ENCODE assay signal across 25 mouse cellular contexts in the genomic region with DNA sequence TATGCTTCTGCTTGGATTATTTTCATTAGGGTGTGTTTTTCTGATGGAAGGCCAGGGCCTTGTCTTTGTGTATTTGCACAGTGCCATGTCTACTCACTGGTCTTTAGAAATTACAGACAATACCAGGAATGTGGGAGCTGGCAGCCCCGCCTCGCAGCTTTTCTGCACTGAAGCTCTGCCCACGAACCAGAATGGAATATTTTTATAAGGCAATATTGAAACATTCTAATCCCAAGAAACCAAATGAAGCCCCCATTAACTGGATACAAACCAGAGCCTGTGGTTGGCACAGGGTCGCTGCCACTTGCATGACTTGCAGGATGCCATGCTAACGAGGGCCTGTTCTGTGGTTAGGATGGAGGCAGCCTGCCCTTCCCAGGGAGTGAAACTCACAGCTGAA. TPM values are rescaled to one million over a fixed set of nuclear protein-coding genes. Genes with fewer than 3 reads are reported as not detected.
DNase-seq lines count a peak whose midpoint lies in the region; ATAC-seq lines count a peak whose summit lies in the region.
"Had no signal": no experiment of that assay in that cellular context is flagged by ENCODE, and none has a peak within 500 bp of the region (broad histone marks: within the 10 kb centered on the region; RNA-seq: fewer than 3 reads in every experiment).

No protein-coding gene starts in this region.

- 0 out of 2 replicates have a peak, but pooled peaks have one; percentile 48 for ATAC-seq in forebrain, embryonic 15.5 days (replicated peaks)
- ATAC-seq in forebrain, embryonic 12.5 days (ENCODE audit: low FRiP score): no peak
- ATAC-seq in midbrain, embryonic 15.5 days (replicated peaks): no peak
- peak; percentile 68; the same call in 1 of the 2 replicates for ATAC-seq in embryonic facial prominence, embryonic 14.5 days (ENCODE audit: low read depth)
- ATAC-seq: inflammation-experienced regulatory T-cells, adult 6 months had no signal

- 8% methylated on average over 5 of the region's 5 CpGs for WGBS in forebrain, embryonic 15.5 days
- 19% methylated on average over 5 of the region's 5 CpGs for WGBS in forebrain, embryonic 12.5 days
- 34% methylated on average over 5 of the region's 5 CpGs for WGBS in midbrain, embryonic 10.5 days
- 21% methylated on average over 5 of the region's 5 CpGs for WGBS in midbrain, embryonic 15.5 days
- 44% methylated on average over 5 of the region's 5 CpGs for WGBS in embryonic facial prominence, embryonic 14.5 days

- H3K9ac ChIP-seq in forebrain, embryonic 15.5 days (replicated peaks): no peak overlapping the region
- H3K9ac ChIP-seq in forebrain, embryonic 12.5 days: no peak overlapping the region
- H3K9ac ChIP-seq in midbrain, embryonic 15.5 days: no peak overlapping the region
- no peak overlapping the region for H3K9ac ChIP-seq in embryonic facial prominence, embryonic 14.5 days (ENCODE audit: low read depth, low read length)
- H3K9ac ChIP-seq: hindbrain, embryonic 12.5 days; liver, embryonic 13.5 days; lung, embryonic 14.5 days; neural tube, embryonic 12.5 days had no signal

- H3K27ac ChIP-seq in forebrain, embryonic 15.5 days (replicated peaks): no peak overlapping the region
- H3K27ac ChIP-seq in forebrain, embryonic 12.5 days: no peak overlapping the region
- H3K27ac ChIP-seq in midbrain, embryonic 10.5 days (replicated peaks): peak overlapping the region; percentile 69; the same call in 1 of the 2 replicates
- H3K27ac ChIP-seq in midbrain, embryonic 15.5 days: no peak overlapping the region
- H3K27ac ChIP-seq in embryonic facial prominence, embryonic 14.5 days (replicated peaks; ENCODE audit: low read depth, low read length): peak overlapping the region; percentile 61
- H3K27ac ChIP-seq: gastrocnemius, adult 2 months; hindbrain, embryonic 12.5 days; liver, embryonic 13.5 days; neural tube, embryonic 12.5 days had no signal

- no peak overlapping the region for H3K4me2 ChIP-seq in forebrain, embryonic 15.5 days (replicated peaks)
- H3K4me2 ChIP-seq in forebrain, embryonic 12.5 days: no peak overlapping the region; the same call in 1 of the 2 replicates
- H3K4me2 ChIP-seq in midbrain, embryonic 15.5 days: no peak overlapping the region
- no peak overlapping the region for H3K4me2 ChIP-seq in embryonic facial prominence, embryonic 14.5 days (ENCODE audit: low read depth, low read length)
- H3K4me2 ChIP-seq: hindbrain, embryonic 12.5 days; liver, embryonic 13.5 days; lung, embryonic 14.5 days; neural tube, embryonic 12.5 days had no signal

- peaks cover 16% of the 10 kb centered on the region for H3K4me1 ChIP-seq in forebrain, embryonic 15.5 days
- H3K4me1 ChIP-seq in forebrain, embryonic 12.5 days: peaks cover 18% of the 10 kb centered on the region
- peaks cover 25% of the 10 kb centered on the region for H3K4me1 ChIP-seq in midbrain, embryonic 10.5 days
- H3K4me1 ChIP-seq in midbrain, embryonic 15.5 days: no peaks in the 10 kb centered on the region
- peaks cover 12% of the 10 kb centered on the region; the same call in 1 of the 2 replicates for H3K4me1 ChIP-seq in embryonic facial prominence, embryonic 14.5 days (ENCODE audit: control insufficient read depth, insufficient read depth, low read length)
- H3K4me1 ChIP-seq: liver, embryonic 13.5 days; megakaryocyte, embryonic 14.5 days; neural tube, embryonic 12.5 days had no signal

- no peaks in the 10 kb centered on the region for H3K36me3 ChIP-seq in forebrain, embryonic 15.5 days
- H3K36me3 ChIP-seq in forebrain, embryonic 12.5 days (replicated peaks): no peaks in the 10 kb centered on the region
- H3K36me3 ChIP-seq in midbrain, embryonic 10.5 days: no peaks in the 10 kb centered on the region
- no peaks in the 10 kb centered on the region for H3K36me3 ChIP-seq in midbrain, embryonic 15.5 days (replicated peaks)
- H3K36me3 ChIP-seq in embryonic facial prominence, embryonic 14.5 days (ENCODE audit: control insufficient read depth, insufficient read depth, low read length): no peaks in the 10 kb centered on the region
- H3K36me3 ChIP-seq: G1E; hindbrain, embryonic 12.5 days; liver, embryonic 13.5 days; neural tube, embryonic 12.5 days had no signal

- no peak overlapping the region for H3K4me3 ChIP-seq in forebrain, embryonic 15.5 days
- no peak overlapping the region for H3K4me3 ChIP-seq in forebrain, embryonic 12.5 days (replicated peaks)
- H3K4me3 ChIP-seq in midbrain, embryonic 10.5 days: no peak overlapping the region
- no peak overlapping the region for H3K4me3 ChIP-seq in midbrain, embryonic 15.5 days
- no peak overlapping the region for H3K4me3 ChIP-seq in embryonic facial prominence, embryonic 14.5 days (ENCODE audit: low read depth, low read length)
- H3K4me3 ChIP-seq: gastrocnemius, adult 2 months; hindbrain, embryonic 12.5 days; liver, embryonic 13.5 days; megakaryocyte, embryonic 14.5 days; neural tube, embryonic 12.5 days had no signal

- H3K27me3 ChIP-seq in forebrain, embryonic 15.5 days: 0 out of 2 replicates have a peak, but pooled peaks cover 3% of the 10 kb centered on the region
- peaks cover 59% of the 10 kb centered on the region for H3K27me3 ChIP-seq in forebrain, embryonic 12.5 days
- H3K27me3 ChIP-seq in midbrain, embryonic 10.5 days (ENCODE audit: low read depth, poor library complexity, severe bottlenecking): peaks cover 87% of the 10 kb centered on the region
- H3K27me3 ChIP-seq in midbrain, embryonic 15.5 days (replicated peaks): 0 out of 2 replicates have a peak, but pooled peaks cover 3% of the 10 kb centered on the region
- H3K27me3 ChIP-seq in embryonic facial prominence, embryonic 14.5 days (replicated peaks; ENCODE audit: control insufficient read depth, insufficient read depth, low read length): no peaks in the 10 kb centered on the region
- H3K27me3 ChIP-seq: CH12.LX; liver, embryonic 13.5 days; megakaryocyte, embryonic 14.5 days; neural tube, embryonic 12.5 days had no signal

- no peaks in the 10 kb centered on the region for H3K9me3 ChIP-seq in forebrain, embryonic 15.5 days
- H3K9me3 ChIP-seq in forebrain, embryonic 12.5 days: no peaks in the 10 kb centered on the region
- H3K9me3 ChIP-seq in midbrain, embryonic 10.5 days (replicated peaks): no peaks in the 10 kb centered on the region; the same call in 1 of the 2 replicates
- no peaks in the 10 kb centered on the region for H3K9me3 ChIP-seq in midbrain, embryonic 15.5 days
- no peaks in the 10 kb centered on the region for H3K9me3 ChIP-seq in embryonic facial prominence, embryonic 14.5 days (ENCODE audit: control insufficient read depth, low read length)
- H3K9me3 ChIP-seq: G1E; hindbrain, embryonic 12.5 days; liver, embryonic 13.5 days; neural tube, embryonic 12.5 days had no signal

- peak; percentile 36 for DNase-seq in midbrain, embryonic 10.5 days (ENCODE audit: low spot score)
- peak; percentile 64 for DNase-seq in embryonic facial prominence, embryonic 14.5 days (ENCODE audit: low spot score)
- peak; percentile 66 for DNase-seq in retina, embryonic 14.5 days (ENCODE audit: low spot score)
- DNase-seq in frontal cortex, postnatal 10 days (ENCODE audit: low spot score in 2 of 2): no peak
- DNase-seq: adrenal gland, adult 2 months; B cell, adult 2 months; cerebellum, adult 11-12 months; cerebellum, postnatal 10 days; embryo, embryonic 11 days; gastrocnemius, adult 2 months; kidney, adult 18-20 months; layer of hippocampus, adult 9-11 months; liver, embryonic 13.5 days; lung, embryonic 14.5 days; lung, postnatal 36 days; thymus, postnatal 36 days had no signal

RNA-seq across cellular contexts. Expression of a gene that starts 54.3 kb away (rescaled TPM):
- 0.59 and 1.4 TPM in 2 replicates for polyA plus RNA-seq in forebrain, embryonic 15.5 days (2015; fragmentation: Nextera tagmentation; extraction: Ambion mirVana)
- polyA plus RNA-seq in forebrain, embryonic 12.5 days (2016; fragmentation: Nextera tagmentation; extraction: Ambion mirVana): 0.93 and 1.4 TPM in 2 replicates
- polyA plus RNA-seq in midbrain, embryonic 10.5 days (2016; fragmentation: Nextera tagmentation; extraction: Ambion mirVana): 1.1 and 1.2 TPM in 2 replicates
- polyA plus RNA-seq in midbrain, embryonic 15.5 days (2015; fragmentation: Nextera tagmentation; extraction: Ambion mirVana): 0.56 and 1.1 TPM in 2 replicates
- 1.5 and 2.4 TPM in 2 replicates for polyA plus RNA-seq in embryonic facial prominence, embryonic 14.5 days (2014; fragmentation: Nextera tagmentation; extraction: Ambion mirVana)
- polyA plus RNA-seq: hindbrain, embryonic 12.5 days had no signal

Comparison
In these comparisons a context has a peak if more than half of its experiments do, and no peak if none do; other contexts are left out.
1. ATAC-seq: peak in forebrain, embryonic 15.5 days (single experiment) and embryonic facial prominence, embryonic 14.5 days (single experiment); none in forebrain, embryonic 12.5 days (single experiment) and midbrain, embryonic 15.5 days (single experiment).
2. H3K27ac ChIP-seq: peak in midbrain, embryonic 10.5 days (single experiment) and embryonic facial prominence, embryonic 14.5 days (single experiment); none in forebrain, embryonic 15.5 days (single experiment), forebrain, embryonic 12.5 days (single experiment) and midbrain, embryonic 15.5 days (single experiment).
3. DNase-seq: peak in midbrain, embryonic 10.5 days (single experiment), embryonic facial prominence, embryonic 14.5 days (single experiment) and retina, embryonic 14.5 days (single experiment); none in frontal cortex, postnatal 10 days (0 of 2).